Mouse (Mus musculus): ENCODE measurements around the gene Suclg2. TPM values are rescaled to one million over a fixed set of nuclear protein-coding genes. Genes with fewer than 3 reads are reported as not detected.
A peak's percentile ranks its signal among the peaks of the same experiment; 100 is the strongest.

Gene Suclg2
- total RNA-seq, 2 experiments from 2014 or later, result 130 to 132 TPM

GRCm38 (mm10) chr6:95571620-95572019 lies 147.0 kb downstream of the Suclg2 start:
- no peak for DNase-seq

- DNase-seq, result peak; percentile 9
These were observed 155.1 kb downstream of the Suclg2 start for GRCm38 (mm10) chr6:95563355-95564009.

- DNase-seq, result no peak
These were observed 162.3 kb downstream of the Suclg2 start for GRCm38 (mm10) chr6:95556320-95556719.

GRCm38 (mm10) chr6:95552339-95552950 lies 166.2 kb downstream of the Suclg2 start:
- DNase-seq, result no peak

GRCm38 (mm10) chr6:95551000-95551399 lies 167.6 kb downstream of the Suclg2 start:
- DNase-seq, result peak; percentile 15

- DNase-seq, result no peak
These were observed 172.3 kb downstream of the Suclg2 start for GRCm38 (mm10) chr6:95546189-95546832.

GRCm38 (mm10) chr6:95545714-95546113 lies 172.9 kb downstream of the Suclg2 start:
- no peak for DNase-seq

- DNase-seq, result peak; percentile 15
These were observed 173.3 kb downstream of the Suclg2 start for GRCm38 (mm10) chr6:95545296-95545695.

GRCm38 (mm10) chr6:95535191-95535590 lies 183.4 kb downstream of the Suclg2 start:
- DNase-seq, result no peak

- no peak for DNase-seq
These were observed 198.8 kb downstream of the Suclg2 start for GRCm38 (mm10) chr6:95519846-95520245.

- no peak for DNase-seq
These were observed 200.2 kb downstream of the Suclg2 start for GRCm38 (mm10) chr6:95518406-95518805.

GRCm38 (mm10) chr6:95515721-95516120 lies 202.9 kb downstream of the Suclg2 start:
- DNase-seq, result no peak

- no peak for DNase-seq
These were observed 203.9 kb downstream of the Suclg2 start for GRCm38 (mm10) chr6:95514726-95515125.

GRCm38 (mm10) chr6:95511689-95512088 lies 206.9 kb downstream of the Suclg2 start:
- DNase-seq, result no peak

GRCm38 (mm10) chr6:95500771-95501170 lies 217.8 kb downstream of the Suclg2 start:
- DNase-seq, result peak; percentile 8

GRCm38 (mm10) chr6:95499639-95500038 lies 219.0 kb downstream of the Suclg2 start:
- DNase-seq, result no peak

- no peak for DNase-seq
These were observed 226.2 kb downstream of the Suclg2 start for GRCm38 (mm10) chr6:95492216-95492956.

- DNase-seq, result no peak
These were observed 227.6 kb downstream of the Suclg2 start for GRCm38 (mm10) chr6:95491043-95491442.

GRCm38 (mm10) chr6:95485791-95486190 lies 232.8 kb downstream of the Suclg2 start:
- DNase-seq, result no peak

- DNase-seq, result peak; percentile 52
These were observed 234.3 kb downstream of the Suclg2 start for GRCm38 (mm10) chr6:95484183-95484818.

GRCm38 (mm10) chr6:95483686-95484085 lies 234.9 kb downstream of the Suclg2 start:
- no peak for DNase-seq

GRCm38 (mm10) chr6:95483127-95483526 lies 235.5 kb downstream of the Suclg2 start:
- DNase-seq, result peak; percentile 67
